Mouse (Mus musculus) heart, adult 2 months (tissue): ENCODE measurements around the gene Gbgt1.

Source experiments
- CTCF ChIP-seq: fragments of 200-600 bp; IDR thresholded peaks from 2 replicates; pipeline ENCODE4 v1.8.1; 2022; ENCODE audit warnings: antibody characterized with exemption, mild to moderate bottlenecking, moderate library complexity
- EP300 ChIP-seq: fragments of 200-500 bp; IDR thresholded peaks from 2 replicates; pipeline ENCODE4 v1.6.1; 2011; ENCODE audit warnings: low read depth, low read length, control low read depth; ENCODE audit not compliant: insufficient read depth
- POLR2A ChIP-seq: fragments of 200-500 bp; IDR thresholded peaks from 2 replicates; pipeline ENCODE4 v1.6.1; 2011; ENCODE audit warnings: mild to moderate bottlenecking, low read depth, low read length, control low read depth; ENCODE audit not compliant: insufficient read depth

- TF ChIP-seq EP300 (no peak), POLR2A (no peak), CTCF (no peak)
Observed at GRCm38 (mm10) chr2:28536766-28537633, 40.3 kb downstream of the Gbgt1 start.
